Mouse (Mus musculus): Measurements from ENCODE around the gene Gm17622.
A peak's percentile ranks its signal among the peaks of the same experiment; 100 is the strongest.

Gene Gm17622

DNA sequence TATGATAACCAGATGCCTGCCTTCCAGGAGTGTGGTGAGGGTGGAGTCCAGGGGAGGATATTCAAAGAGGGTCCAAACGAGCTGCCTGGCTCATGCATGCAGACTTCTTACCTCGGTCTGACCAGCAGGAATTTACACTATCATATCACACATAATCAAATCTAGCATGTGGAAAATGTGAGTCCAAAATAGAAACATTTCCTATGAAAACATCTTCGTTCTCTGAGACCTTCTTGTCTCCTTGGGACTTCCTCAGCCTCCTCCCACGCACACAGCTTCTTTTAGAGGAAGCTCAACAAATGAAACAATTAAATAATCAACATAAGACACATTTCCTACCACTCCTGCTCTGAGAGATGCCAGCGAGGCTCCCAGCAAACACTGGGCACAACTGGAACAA lies 21.4 kb downstream of the Gm17622 start:
- DNase-seq: peak; percentile 55

DNA sequence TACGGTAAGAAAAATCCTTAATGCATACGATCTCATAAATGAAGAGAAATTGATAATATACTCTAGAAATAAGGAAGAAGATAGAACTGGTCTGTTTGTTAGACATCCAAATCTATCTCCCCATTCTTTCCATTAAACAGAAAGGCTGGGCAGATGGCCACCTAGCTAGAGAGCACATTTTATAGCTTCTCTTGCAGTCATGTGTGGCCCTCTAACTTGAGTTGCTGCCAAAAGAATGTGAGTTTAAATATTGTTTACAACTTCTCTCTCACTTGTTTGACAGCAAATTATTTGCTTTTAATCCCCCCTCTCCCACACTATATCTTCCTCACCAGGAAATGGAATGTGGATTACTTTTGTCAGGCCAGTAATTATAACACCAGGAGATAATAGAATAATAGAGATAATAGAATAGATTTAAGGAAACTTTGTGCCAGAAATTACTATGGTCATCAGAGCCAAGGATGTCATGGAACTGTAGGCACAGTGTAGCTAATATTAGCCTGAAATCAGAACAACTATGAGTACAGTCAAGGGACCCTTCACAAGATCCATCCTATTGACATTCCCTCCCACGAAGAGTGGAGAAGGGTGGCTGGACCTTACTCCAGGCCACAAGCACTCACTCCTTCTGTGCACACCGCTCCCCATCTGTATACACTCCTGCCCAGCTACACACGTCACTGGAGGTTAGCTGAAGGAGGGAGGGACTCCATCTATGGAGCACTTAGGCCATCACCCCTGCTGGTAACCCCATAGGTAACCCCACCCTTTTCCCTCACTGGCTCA lies 23.8 kb downstream of the Gm17622 start:
- DNase-seq: no peak

DNA sequence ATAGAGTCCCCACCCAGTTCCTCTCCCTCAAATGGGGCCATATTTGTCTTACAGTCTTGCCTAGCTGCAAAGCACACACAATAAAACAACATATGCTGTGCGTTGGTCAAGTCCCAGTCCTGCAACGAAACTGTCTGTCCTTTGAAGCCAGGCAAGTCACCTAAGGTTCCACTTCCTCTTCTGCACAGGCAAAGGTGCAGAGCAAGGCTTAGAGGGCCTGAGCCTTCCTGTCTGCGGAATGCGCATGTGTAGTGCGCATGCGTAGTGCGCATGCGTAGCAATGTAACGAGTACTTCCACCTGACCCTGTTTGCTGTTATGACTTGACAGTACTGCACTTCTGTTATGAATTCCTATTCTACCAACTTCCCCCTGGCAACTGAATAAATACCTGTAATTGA lies 25.7 kb downstream of the Gm17622 start:
- no peak for DNase-seq

- no peak for DNase-seq
These were observed 26.8 kb downstream of the Gm17622 start for GRCm38 (mm10) chr13:96517335-96517734.

GRCm38 (mm10) chr13:96521294-96521693 lies 30.8 kb downstream of the Gm17622 start:
- DNase-seq: no peak

- DNase-seq: no peak
These were observed 36.5 kb downstream of the Gm17622 start for GRCm38 (mm10) chr13:96527022-96527421.

DNA sequence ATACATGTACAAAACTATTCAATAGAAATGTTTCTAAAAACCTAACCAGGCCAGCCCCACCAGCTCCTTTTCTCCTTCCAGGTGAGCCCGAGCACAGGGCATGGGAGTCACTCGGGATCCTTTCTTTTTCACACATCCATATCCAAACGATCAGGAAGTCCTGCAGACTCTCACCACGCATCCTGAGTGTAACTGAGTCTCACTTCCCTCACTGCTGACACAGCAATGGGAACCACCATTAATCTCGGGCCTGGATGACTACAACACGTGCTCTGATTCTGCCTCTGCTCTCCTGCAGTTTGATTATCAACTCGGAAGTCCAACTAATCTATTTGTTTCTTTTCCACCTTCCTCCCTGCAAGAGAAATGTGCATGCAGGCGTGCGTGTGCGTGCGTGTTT lies 37.3 kb downstream of the Gm17622 start:
- no peak for DNase-seq

GRCm38 (mm10) chr13:96528776-96529175 lies 38.2 kb downstream of the Gm17622 start:
- no peak for DNase-seq

GRCm38 (mm10) chr13:96529542-96529941 lies 39.0 kb downstream of the Gm17622 start:
- no peak for DNase-seq

DNA sequence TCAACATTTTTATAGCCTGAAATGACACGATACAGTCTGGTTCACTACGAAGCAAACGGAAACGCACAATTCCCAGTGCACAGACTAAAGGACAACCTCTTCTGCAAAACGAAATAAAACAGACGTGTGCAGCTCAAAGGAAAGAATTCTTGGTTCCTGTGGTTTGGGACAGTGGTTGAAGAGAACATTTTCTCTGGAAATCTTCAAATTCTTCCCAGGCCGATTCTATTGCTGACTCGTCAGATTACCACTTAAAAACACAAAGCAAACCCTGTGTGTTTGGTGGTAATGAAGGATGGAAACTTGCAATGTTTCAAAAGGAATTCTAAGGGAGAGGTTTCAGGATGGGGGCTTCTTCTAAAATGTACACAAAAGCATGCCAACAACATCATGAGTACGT lies 39.5 kb downstream of the Gm17622 start:
- no peak for DNase-seq

GRCm38 (mm10) chr13:96532176-96532575 lies 41.6 kb downstream of the Gm17622 start:
- DNase-seq: no peak

DNA sequence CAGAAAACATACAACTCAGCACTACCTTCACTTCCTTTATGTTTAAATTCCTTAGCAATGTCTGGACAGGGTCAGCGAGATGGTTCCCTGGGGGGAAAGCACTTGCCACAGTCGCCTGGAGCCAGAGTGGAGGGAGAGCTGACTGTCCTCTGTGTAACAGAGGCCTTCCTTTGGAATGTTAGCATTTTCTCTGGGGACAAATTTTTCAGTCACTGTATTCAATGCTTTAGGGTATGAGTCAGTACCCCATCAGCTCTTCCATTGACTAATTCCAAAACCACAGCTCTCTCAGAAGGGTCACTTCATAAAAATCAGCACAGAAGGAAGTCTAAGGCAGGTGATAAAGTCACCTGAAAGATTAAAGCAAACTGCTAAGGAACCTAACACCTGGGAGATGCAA lies 43.2 kb downstream of the Gm17622 start:
- no peak for DNase-seq

DNA sequence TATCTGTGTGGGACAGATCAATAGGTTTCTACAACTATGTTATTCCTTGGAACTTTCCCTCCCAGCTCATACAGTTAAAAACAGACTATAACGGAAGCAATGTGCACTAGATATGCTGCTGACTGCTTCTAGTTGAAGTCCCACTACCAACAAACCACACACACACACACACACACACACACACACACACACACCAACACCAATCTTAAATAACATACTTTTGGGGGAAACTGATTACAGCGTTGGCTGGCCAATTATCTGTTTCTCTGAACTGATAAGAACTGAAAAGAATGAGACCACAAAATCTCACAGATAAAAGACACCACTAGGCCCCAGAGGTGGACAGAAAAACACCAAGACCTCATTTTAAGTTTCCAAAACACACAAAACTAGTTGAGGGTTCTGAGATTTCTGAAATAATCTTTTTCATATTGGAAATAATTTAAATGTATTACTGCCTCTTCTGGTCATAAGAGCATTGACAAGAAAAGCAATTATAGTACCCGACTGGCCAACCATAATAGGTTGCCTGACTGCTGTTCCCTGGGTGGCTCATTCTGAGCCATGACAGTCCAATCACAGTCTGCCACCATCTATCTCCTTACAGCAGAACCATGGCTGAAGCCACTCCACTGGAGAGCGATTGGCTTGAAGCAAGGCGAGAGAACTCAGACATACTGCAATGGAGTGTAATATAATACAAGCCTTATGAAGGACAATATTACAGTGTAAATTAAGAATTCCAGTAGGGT lies 46.5 kb downstream of the Gm17622 start:
- no peak for DNase-seq

GRCm38 (mm10) chr13:96538103-96538502 lies 47.6 kb downstream of the Gm17622 start:
- DNase-seq: peak; percentile 28
